Mouse (Mus musculus): ENCODE data around the gene Olfr968.

Gene Olfr968

DNA sequence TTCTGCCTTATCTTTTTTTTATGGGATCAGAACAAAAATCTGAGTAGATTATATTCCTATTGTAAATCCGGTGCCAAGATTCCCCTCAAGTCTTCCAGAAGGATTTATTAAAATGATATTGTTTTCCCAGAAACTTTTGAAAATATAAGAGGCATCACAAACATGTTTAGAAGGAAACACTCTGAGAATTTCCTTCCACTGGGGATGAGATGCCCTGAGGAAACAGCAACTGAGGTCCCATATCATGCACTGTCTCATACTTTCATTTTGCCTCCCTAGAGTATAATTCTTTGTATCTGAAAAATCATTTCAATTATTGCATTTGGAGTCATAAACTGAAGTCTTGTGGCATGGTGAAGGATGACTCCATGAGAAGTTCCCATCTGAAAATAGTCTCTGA lies at the start of gene Olfr968:
Olfr968 (minus strand) TSS at position 101 of the 400 bp plus-strand sequence.
- DNase-seq (ENCODE audit: low read depth, low spot score): no peak

GRCm38 (mm10) chr9:39808560-39808959 lies 25.5 kb upstream of the Olfr968 start, which contains the start of gene Olfr970:
Gene Olfr970 (plus strand): TSS chr9:39808860.
- no peak for DNase-seq (ENCODE audit: low read depth, low spot score)

GRCm38 (mm10) chr9:39790558-39790957 lies 7.5 kb upstream of the Olfr968 start, which contains the start of gene Olfr969:
Gene Olfr969 (plus strand): TSS chr9:39790945.
- DNase-seq (ENCODE audit: low read depth, low spot score): no peak

GRCm38 (mm10) chr9:39746428-39746827 lies 36.6 kb downstream of the Olfr968 start:
- no peak for DNase-seq (ENCODE audit: low read depth, low spot score)

DNA sequence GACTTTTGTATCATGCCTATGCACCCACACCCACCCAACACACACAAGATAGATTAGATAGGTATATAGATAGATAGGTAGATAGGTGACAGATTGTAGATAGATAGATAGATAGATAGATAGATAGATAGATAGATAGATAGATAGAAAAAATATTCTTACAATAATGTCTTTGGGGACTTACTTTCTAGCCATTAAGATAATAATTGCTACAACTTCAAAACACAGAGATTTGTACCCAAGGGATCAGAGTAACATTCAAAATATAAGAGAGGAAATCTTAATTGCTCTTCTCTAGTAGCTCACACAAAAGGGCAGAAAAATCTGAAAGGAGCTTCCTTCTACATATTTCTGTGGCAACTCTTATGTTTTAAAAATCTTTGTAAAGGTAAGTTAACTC lies 37.1 kb downstream of the Olfr968 start, which contains the start of gene Olfr967:
Olfr967 (plus strand) TSS at position 301 of the 400 bp plus-strand sequence.
- DNase-seq (ENCODE audit: low read depth, low spot score): no peak

- no peak for DNase-seq (ENCODE audit: low read depth, low spot score)
These were observed 42.3 kb downstream of the Olfr968 start for GRCm38 (mm10) chr9:39740741-39741140.

- no peak for DNase-seq (ENCODE audit: low read depth, low spot score)
These were observed 52.4 kb downstream of the Olfr968 start, which contains the start of gene Olfr150 for GRCm38 (mm10) chr9:39730678-39731077. Gene Olfr150 (plus strand): TSS chr9:39730978.

Data from A20 (cell line).